Mouse (Mus musculus) frontal cortex, postnatal 36 days (tissue): ENCODE measurements at regions not wholly inside any gene's neighbourhood (a gene's known extent, or its start where the extent isn't known, plus 50 kb on each side); places are given as distances from the start of the nearest gene placed in this dataset.

ENCODE experiments used
- DNase-seq, 2 experiments: peaks; one replicate each; pipeline ENCODE4 v3.0.0; 2022; ENCODE audit warnings: low spot score in 2 of 2

- DNase-seq: peak; percentile 64 to 84
These were observed 143.0 kb upstream of the Ctnnd2 start for GRCm38 (mm10) chr15:30029257-30029899.

DNA sequence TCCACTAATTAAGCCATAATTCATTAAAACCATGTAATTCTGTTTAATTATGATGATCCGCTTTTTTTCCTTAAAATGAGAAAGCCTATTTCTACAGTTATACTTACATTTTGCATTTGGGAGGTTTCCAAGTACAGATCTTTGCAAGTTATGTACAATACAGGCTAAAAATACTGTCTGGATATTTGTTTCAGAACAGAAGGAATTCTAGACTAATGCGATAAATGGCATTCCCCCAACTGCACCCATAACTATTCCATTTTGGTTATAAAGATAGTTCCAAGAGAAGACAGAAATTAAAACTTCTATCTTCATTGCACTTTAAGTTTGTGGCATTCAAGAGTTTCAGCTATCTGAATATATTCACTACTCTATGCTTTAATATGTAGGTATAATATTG is 137.0 kb upstream of the Ctnnd2 start:
- DNase-seq: peak in 1 of 2 experiments; percentile 11

DNA sequence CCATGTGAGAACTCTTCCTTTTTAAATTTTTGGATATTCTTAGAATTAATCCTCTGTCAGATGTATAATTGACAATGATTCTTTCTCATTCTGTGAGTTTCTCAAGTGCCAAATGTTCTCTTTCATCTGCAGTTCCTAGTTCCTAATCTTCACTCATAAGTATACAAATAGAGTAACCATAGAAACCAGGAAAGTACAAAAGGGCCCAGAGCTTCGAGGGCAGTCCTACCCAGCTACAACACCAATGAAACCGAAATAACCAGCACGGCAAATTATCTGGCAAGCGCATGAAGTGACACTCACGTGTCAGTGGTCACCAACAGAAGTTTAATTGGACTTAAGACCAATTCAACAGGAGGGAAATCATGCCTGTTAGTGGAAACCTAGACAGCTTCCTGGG is 121.5 kb upstream of the Ctnnd2 start:
- DNase-seq: no peak

GRCm38 (mm10) chr15:30059808-30060207 is 112.6 kb upstream of the Ctnnd2 start:
- DNase-seq: no peak

GRCm38 (mm10) chr15:30060505-30061342 is 111.7 kb upstream of the Ctnnd2 start:
- DNase-seq: no peak

DNA sequence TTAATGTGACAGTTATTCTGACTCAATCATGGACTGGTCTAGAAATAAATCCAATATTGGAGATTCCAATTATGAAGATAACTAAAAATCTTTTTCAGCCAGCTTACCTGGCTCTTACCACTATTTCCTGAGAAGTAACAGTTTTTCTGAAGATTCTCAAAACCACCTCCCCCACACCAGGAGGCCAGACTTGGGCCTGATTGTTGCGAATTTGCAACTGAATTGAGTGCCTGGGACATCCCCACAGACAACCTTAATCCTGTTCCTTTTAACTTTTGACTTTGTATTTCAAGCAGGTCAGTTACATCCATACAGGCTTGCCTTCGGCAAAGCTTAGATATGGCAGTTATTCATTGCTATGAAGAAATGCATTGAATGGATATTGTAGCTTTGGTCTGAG is 100.7 kb upstream of the Ctnnd2 start:
- no peak for DNase-seq

- no peak for DNase-seq
These were observed 100.1 kb upstream of the Ctnnd2 start for GRCm38 (mm10) chr15:30072301-30072700.

GRCm38 (mm10) chr15:30087120-30087519 is 85.3 kb upstream of the Ctnnd2 start:
- no peak for DNase-seq

GRCm38 (mm10) chr15:30122061-30122460 is 50.3 kb upstream of the Ctnnd2 start:
- DNase-seq: peak in 1 of 2 experiments; percentile 19
